Mouse (Mus musculus) heart, embryonic 13.5 days (tissue): ENCODE results near the gene Arfgef2. TPM values are rescaled to one million over a fixed set of nuclear protein-coding genes. Genes with fewer than 3 reads are reported as not detected.
"Not testable (repeated sequence)": the region's sequence is repeated elsewhere in the genome, so short reads cannot be mapped to it uniquely, and the experiment has no call there.

ENCODE experiments used
- ATAC-seq: fragments of 200-750 bp; cut with Nextera tagmentation; 2 replicates; pipeline ENCODE4 v1.8.0; 2017; ENCODE audit warnings: moderate TSS enrichment; ENCODE audit not compliant: insufficient number of reproducible peaks, low FRiP score, low TSS enrichment; ENCODE audit errors: extremely low read depth
- H3K27ac ChIP-seq: fragments of 300-500 bp; sonication (generic); replicated peaks from 2 replicates; pipeline ENCODE4 v1.5.1; 2015; ENCODE audit warnings: moderate library complexity, mild to moderate bottlenecking, inconsistent platforms
- H3K27me3 ChIP-seq: fragments of 300-500 bp; sonication (generic); replicated peaks from 2 replicates; pipeline ENCODE4 v1.6.1; 2015; ENCODE audit warnings: mild to moderate bottlenecking, inconsistent platforms
- H3K36me3 ChIP-seq: fragments of 300-500 bp; sonication (generic); 2 replicates; pipeline ENCODE4 v1.6.1; 2015; ENCODE audit warnings: mild to moderate bottlenecking, inconsistent platforms
- H3K4me1 ChIP-seq: fragments of 300-500 bp; sonication (generic); 2 replicates; pipeline ENCODE4 v1.6.1; 2015; ENCODE audit warnings: inconsistent platforms
- H3K4me2 ChIP-seq: fragments of 300-500 bp; sonication (generic); 2 replicates; pipeline ENCODE4 v1.6.1; 2015; ENCODE audit warnings: inconsistent platforms, mild to moderate bottlenecking, moderate library complexity
- H3K4me3 ChIP-seq: fragments of 300-500 bp; sonication (generic); 2 replicates; pipeline ENCODE4 v1.5.1; 2015; ENCODE audit warnings: moderate library complexity, mild to moderate bottlenecking, inconsistent platforms
- H3K9ac ChIP-seq: fragments of 300-500 bp; sonication (generic); 2 replicates; pipeline ENCODE4 v1.6.1; 2015; ENCODE audit warnings: inconsistent platforms, mild to moderate bottlenecking, moderate library complexity
- H3K9me3 ChIP-seq: fragments of 300-500 bp; sonication (generic); 2 replicates; pipeline ENCODE4 v1.6.1; 2016; ENCODE audit warnings: inconsistent platforms
- WGBS: fragments of 180-500 bp; shearing (Covaris S2); methylation state at CpG from one replicate; pipeline ENCODE4 v1.1.7; 2015; ENCODE audit warnings: mixed read lengths; 5-methylcytosine and 5-hydroxymethylcytosine counted together
- polyA plus RNA-seq: library from polyadenylated mRNA; unstranded; fragments of >200 nt; fragmentation: Nextera tagmentation; extraction: Ambion mirVana; gene quantifications from 2 replicates; pipeline ENCODE4 v1.2.1, GENCODE M21; 2015

The Arfgef2 gene
- polyA plus RNA-seq, 1 experiment from 2014 or later, result 5.2 TPM

DNA sequence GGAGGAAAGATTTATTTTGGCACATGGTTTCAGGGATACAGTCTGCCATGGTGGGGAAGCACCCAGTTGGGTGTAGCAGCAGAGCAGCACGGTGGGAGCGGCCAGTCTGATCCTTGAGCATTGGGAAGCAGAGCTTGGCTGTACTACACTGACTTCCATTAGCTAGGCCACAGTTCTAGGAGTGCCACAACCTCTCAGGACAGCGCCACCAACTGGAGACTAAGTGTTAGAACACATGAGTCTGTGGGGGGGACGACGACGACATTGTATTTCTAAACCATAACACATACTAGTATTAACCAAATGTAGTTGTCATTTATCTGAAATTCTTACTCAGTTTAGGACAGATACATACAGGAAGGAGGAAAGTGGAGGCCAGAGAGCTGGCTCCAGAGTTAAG lies 21.0 kb upstream of the Arfgef2 start:
- peaks cover 8% of the 10 kb centered on the region; the same call in 1 of the 2 replicates for H3K27me3 ChIP-seq
- no peaks in the 10 kb centered on the region for H3K9me3 ChIP-seq
- WGBS, result 75% methylated on average over 6 of the region's 6 CpGs
- no peaks in the 10 kb centered on the region for H3K36me3 ChIP-seq
- no peak overlapping the region for H3K4me3 ChIP-seq
- no peak overlapping the region for H3K4me2 ChIP-seq
- no peak overlapping the region for H3K27ac ChIP-seq
- no peak for ATAC-seq
- peaks cover 15% of the 10 kb centered on the region for H3K4me1 ChIP-seq
- H3K9ac ChIP-seq, result no peak overlapping the region

DNA sequence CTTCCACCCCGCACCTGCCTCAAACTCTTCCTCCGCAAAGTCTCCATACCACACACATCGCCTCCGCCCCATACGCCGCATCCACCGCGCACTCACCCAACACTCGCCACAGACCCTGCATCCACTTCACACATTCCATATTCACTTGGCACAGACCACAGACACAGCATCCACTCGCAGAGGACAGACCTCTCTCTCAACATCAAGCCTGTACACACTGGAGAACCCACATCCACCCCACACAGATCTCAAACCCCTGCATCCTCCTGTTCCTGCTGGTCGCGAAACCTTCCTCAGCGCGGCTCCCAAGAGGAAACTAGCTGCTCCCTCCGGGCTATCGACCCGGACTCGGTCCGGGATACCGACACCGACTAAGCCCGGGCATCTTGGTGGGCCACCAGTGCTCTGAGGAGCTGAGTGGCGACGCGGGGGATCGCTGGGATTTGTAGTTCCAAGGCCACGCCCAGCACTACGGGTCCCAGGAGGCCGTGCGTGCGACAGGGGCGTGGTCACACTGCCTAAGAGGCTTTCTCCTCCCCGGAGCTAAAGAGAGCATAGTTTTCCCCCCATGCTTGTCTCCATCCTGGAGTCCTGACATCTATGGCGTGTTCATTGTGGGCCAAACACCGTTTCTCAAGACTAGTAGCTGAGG lies 18.9 kb upstream of the Arfgef2 start:
- no peak overlapping the region for H3K27ac ChIP-seq
- no peaks in the 10 kb centered on the region for H3K9me3 ChIP-seq
- H3K36me3 ChIP-seq, result no peaks in the 10 kb centered on the region
- peaks cover 5% of the 10 kb centered on the region; the same call in 1 of the 2 replicates for H3K27me3 ChIP-seq
- ATAC-seq, result peak; percentile 93
- H3K9ac ChIP-seq, result peak overlapping the region; percentile 76
- H3K4me3 ChIP-seq, result peak overlapping the region; percentile 56
- peak overlapping the region; percentile 88 for H3K4me2 ChIP-seq
- 1% methylated on average over 35 of the region's 35 CpGs for WGBS
- peaks cover 13% of the 10 kb centered on the region for H3K4me1 ChIP-seq

DNA sequence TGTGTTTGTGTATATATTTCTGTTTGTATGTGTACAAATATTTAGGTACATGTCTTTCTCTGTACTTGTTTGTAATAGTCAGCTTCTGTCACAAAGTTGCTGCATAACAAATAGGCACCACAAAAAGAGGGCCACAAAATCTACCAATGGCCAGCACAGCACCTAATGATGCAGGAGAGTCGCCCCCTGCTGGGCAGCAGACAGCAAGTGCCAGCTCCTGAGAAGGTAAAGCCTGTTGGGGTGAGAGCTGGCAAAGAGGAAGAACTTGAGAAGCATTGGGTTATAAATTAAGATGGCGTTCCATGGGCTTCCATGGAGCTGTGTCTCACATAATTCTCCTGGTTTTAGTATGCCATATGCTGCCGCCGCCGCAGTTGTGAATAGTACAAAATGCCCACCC lies 13.7 kb upstream of the Arfgef2 start:
- 79% methylated on average over 5 of the region's 5 CpGs for WGBS
- Histone ChIP-seq H3K27ac (no peak overlapping the region), H3K9me3 (no peaks in the 10 kb centered on the region), H3K4me2 (no peak overlapping the region), H3K4me1 (peaks cover 21% of the 10 kb centered on the region), H3K27me3 (no peaks in the 10 kb centered on the region), H3K36me3 (peaks cover 12% of the 10 kb centered on the region), H3K9ac (no peak overlapping the region), H3K4me3 (no peak overlapping the region)
- ATAC-seq, result no peak

GRCm38 (mm10) chr2:166792355-166792754 lies 13.0 kb upstream of the Arfgef2 start, which contains the start of gene Trp53rkb:
Gene Trp53rkb, plus strand, starts transcription at chr2:166792531.
- H3K27me3 ChIP-seq, result no peaks in the 10 kb centered on the region
- 75% methylated on average over 5 of the region's 5 CpGs for WGBS
- peaks cover 18% of the 10 kb centered on the region for H3K36me3 ChIP-seq
- peak within 1 kb of the TSS; percentile 70 for H3K27ac ChIP-seq
- no peaks in the 10 kb centered on the region for H3K9me3 ChIP-seq
- peak within 1 kb of the TSS; percentile 84 for H3K4me2 ChIP-seq
- peaks cover 17% of the 10 kb centered on the region for H3K4me1 ChIP-seq
- H3K4me3 ChIP-seq, result peak within 1 kb of the TSS; percentile 85
- H3K9ac ChIP-seq, result peak within 1 kb of the TSS; percentile 92
- ATAC-seq, result no peak

DNA sequence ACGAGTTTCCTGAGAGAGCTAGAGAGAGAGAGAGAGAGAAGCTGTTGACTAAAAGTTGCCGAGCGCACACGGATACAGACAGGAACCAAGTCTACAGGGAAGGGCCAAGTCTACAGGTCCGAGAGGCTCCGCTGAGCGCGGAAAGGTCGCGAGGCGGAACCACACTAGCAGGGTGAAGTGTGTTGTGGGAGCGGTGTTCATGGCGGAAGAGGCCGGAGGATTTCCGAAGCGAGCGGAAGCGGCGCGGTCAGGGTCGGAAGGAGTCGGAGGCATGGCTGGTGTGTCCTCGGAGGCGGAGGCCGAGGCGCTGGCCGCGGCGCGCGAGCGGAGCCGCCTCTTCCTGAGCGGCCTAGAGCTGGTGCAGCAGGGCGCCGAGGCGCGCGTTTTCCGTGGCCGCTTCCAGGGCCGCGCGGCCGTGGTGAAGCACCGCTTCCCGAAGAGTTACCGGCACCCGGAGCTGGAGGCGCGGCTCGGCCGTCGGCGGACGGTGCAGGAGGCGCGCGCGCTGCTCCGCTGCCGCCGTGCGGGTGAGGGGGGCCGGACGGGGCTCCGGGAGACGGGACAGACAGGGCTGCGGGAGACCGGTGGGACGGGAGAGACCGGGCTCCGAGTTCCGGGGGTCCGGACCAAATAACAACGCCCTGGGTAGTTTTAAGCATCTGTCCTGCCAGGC lies 11.7 kb upstream of the Arfgef2 start:
- peak; percentile 69 for ATAC-seq

GRCm38 (mm10) chr2:166799615-166800472 lies 5.5 kb upstream of the Arfgef2 start:
- Histone ChIP-seq H3K4me3 (no peak overlapping the region), H3K4me1 (peaks cover under 1% of the 10 kb centered on the region), H3K27me3 (no peaks in the 10 kb centered on the region), H3K27ac (no peak overlapping the region), H3K9me3 (no peaks in the 10 kb centered on the region), H3K9ac (no peak overlapping the region), H3K4me2 (no peak overlapping the region), H3K36me3 (peaks cover 31% of the 10 kb centered on the region)
- WGBS, result 72% methylated on average over 11 of the region's 11 CpGs
- no peak for ATAC-seq

More for the DNA sequence above, 11.7 kb upstream of the Arfgef2 start:
- Histone ChIP-seq H3K4me1 (peaks cover 17% of the 10 kb centered on the region), H3K27ac (peak overlapping the region; percentile 70), H3K4me2 (peak overlapping the region; percentile 84), H3K4me3 (peak overlapping the region; percentile 85), H3K36me3 (peaks cover 31% of the 10 kb centered on the region), H3K9ac (peak overlapping the region; percentile 92)
- WGBS, result under 1% methylated on average over 76 of the region's 76 CpGs
- not testable (repeated sequence) for H3K27me3 ChIP-seq, H3K9me3 ChIP-seq

DNA sequence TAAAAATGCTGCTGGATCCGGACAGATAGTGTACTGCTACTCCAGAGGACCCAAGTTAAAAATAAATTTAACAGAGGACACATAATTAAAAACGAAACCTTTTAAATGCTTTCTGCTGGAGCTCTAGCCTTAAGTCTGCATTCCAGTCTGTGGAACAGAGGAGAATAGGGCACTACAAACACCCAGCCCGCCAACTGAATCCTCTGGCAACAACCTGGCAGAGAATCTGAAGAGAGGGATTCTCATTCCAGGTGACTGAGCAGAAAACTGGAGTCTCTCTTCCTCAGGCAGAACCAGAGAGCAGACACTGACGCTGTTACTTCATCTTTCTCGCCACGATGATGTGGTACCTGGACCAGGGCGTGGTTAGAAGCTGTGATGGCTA lies 4.9 kb upstream of the Arfgef2 start:
- no peak overlapping the region for H3K4me3 ChIP-seq
- no peak overlapping the region for H3K9ac ChIP-seq
- H3K4me1 ChIP-seq, result no peaks in the 10 kb centered on the region
- no peaks in the 10 kb centered on the region for H3K27me3 ChIP-seq
- no peaks in the 10 kb centered on the region for H3K9me3 ChIP-seq
- peaks cover 31% of the 10 kb centered on the region for H3K36me3 ChIP-seq
- H3K27ac ChIP-seq, result no peak overlapping the region
- no peak for ATAC-seq
- H3K4me2 ChIP-seq, result no peak overlapping the region
- 80% methylated on average over 7 of the region's 7 CpGs for WGBS

DNA sequence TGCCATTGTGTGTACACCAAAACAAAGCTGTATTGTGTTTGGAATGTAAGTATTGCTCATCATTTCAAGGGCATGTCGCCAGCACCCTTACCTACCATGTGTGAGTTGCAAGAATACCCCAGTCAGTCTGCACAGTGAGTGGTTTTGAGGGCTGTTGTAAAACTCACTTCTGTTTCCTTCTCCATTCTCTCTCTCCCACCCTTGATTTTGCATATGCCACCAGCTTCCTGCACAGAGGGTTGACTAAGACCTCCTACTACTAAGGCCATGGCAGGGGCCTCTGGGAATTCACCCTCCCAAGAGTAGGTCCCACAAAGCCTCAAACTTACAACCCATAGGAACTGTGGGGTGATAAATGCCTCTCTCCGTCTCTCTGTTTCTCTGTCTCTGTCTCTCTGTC lies 4.0 kb upstream of the Arfgef2 start:
- Histone ChIP-seq H3K9me3 (no peaks in the 10 kb centered on the region), H3K36me3 (peaks cover 22% of the 10 kb centered on the region), H3K9ac (no peak overlapping the region), H3K27ac (no peak overlapping the region), H3K4me3 (no peak overlapping the region), H3K4me1 (peaks cover 5% of the 10 kb centered on the region), H3K4me2 (no peak overlapping the region), H3K27me3 (no peaks in the 10 kb centered on the region)
- 52% methylated on average over 2 of the region's 2 CpGs for whole genome bisulfite sequencing
- no peak for ATAC-seq

DNA sequence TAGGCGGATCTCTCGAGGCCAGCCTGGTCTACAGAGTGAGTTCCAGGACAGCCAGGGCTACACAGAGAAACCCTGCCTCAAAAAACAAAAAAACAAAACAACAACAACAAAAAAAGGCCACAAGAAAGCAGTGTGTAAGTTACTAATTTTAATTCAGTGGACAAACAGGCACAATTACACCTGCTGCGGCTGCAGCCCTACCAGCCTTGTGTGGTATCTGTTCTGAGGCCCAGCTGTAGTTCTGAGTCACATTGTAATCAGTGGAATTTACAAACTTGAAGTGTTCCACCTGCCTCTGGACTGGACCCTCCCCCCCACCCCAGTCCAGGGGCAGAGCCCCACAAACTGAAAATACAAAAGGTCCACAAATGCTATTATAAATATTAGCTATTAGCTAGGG lies 2.1 kb upstream of the Arfgef2 start:
- H3K4me3 ChIP-seq, result no peak overlapping the region
- H3K27ac ChIP-seq, result no peak overlapping the region
- peaks cover 6% of the 10 kb centered on the region for H3K36me3 ChIP-seq
- 80% methylated on average over 3 of the region's 3 CpGs for WGBS
- H3K9ac ChIP-seq, result no peak overlapping the region
- peaks cover 20% of the 10 kb centered on the region for H3K4me1 ChIP-seq
- H3K9me3 ChIP-seq, result no peaks in the 10 kb centered on the region
- H3K27me3 ChIP-seq, result no peaks in the 10 kb centered on the region
- no peak for ATAC-seq
- no peak overlapping the region for H3K4me2 ChIP-seq

- Histone ChIP-seq H3K9ac (peak overlapping the region; percentile 98), H3K4me1 (peaks cover 27% of the 10 kb centered on the region), H3K9me3 (no peaks in the 10 kb centered on the region), H3K27me3 (no peaks in the 10 kb centered on the region), H3K36me3 (0 out of 2 replicates have a peak, but pooled peaks cover 3% of the 10 kb centered on the region), H3K4me2 (peak overlapping the region; percentile 79), H3K27ac (peak overlapping the region; percentile 89), H3K4me3 (peak overlapping the region; percentile 94)
- no peak for ATAC-seq
- 13% methylated on average over 14 of the region's 14 CpGs for WGBS
Measured at GRCm38 (mm10) chr2:166806173-166806705, 851 bp downstream of the Arfgef2 start.

DNA sequence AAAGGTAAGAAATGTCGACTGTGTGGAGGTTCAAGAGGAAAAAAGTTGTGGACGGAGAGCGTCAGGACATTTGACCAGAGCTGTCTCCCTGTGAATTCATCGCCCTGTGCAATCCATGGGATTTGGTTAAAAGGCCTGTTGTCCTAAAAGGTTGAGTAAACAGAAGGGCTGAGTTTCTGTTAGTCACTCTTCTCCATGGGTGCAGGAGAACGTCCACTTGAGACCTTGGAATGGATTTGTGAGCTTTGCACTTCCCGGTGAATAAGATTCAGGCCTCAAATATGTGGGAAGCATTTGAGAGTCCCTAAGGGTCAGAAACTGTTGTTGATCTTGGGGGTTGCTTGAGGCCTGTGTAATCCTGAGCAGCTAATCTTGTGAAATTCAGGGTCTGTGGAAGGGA lies 1.4 kb downstream of the Arfgef2 start:
- 69% methylated on average over 6 of the region's 6 CpGs for WGBS
- H3K27ac ChIP-seq, result no peak overlapping the region

More for the DNA sequence above, 1.4 kb downstream of the Arfgef2 start:
- Histone ChIP-seq H3K4me3 (peak overlapping the region; percentile 94), H3K4me2 (peak overlapping the region; percentile 79), H3K9ac (peak overlapping the region; percentile 98), H3K9me3 (no peaks in the 10 kb centered on the region), H3K27me3 (no peaks in the 10 kb centered on the region), H3K36me3 (0 out of 2 replicates have a peak, but pooled peaks cover 5% of the 10 kb centered on the region), H3K4me1 (peaks cover 27% of the 10 kb centered on the region)
- ATAC-seq, result no peak
